Mouse (Mus musculus) CH12.LX (cell line): ENCODE measurements around the gene Cct2. TPM values are rescaled to one million over a fixed set of nuclear protein-coding genes. Genes with fewer than 3 reads are reported as not detected.

Source experiments
- DNase-seq: peaks from one replicate; pipeline ENCODE4 v3.0.0-alpha.2; 2013; ENCODE audit errors: extremely low read depth
- H3K27ac ChIP-seq: 2 replicates; pipeline ENCODE4 v1.5.1; 2012; ENCODE audit warnings: low read depth, mild to moderate bottlenecking, control low read depth, moderate library complexity; ENCODE audit not compliant: insufficient read depth
- H3K27me3 ChIP-seq: replicated peaks from 2 replicates; pipeline ENCODE3; 2012; ENCODE audit warnings: inconsistent platforms
- H3K36me3 ChIP-seq, 2 experiments: replicated peaks in 1 of 2; 2 replicates each; pipeline versions ENCODE3 to v1.6.1; 2012; ENCODE audit warnings: inconsistent platforms in 1 of 2, low read length in 1 of 2, mild to moderate bottlenecking in 1 of 2, mixed read lengths in 1 of 2, moderate library complexity in 1 of 2; ENCODE audit not compliant: control insufficient read depth in 1 of 2, insufficient read depth in 1 of 2
- H3K4me1 ChIP-seq, 2 experiments: 2 replicates each; pipeline ENCODE4 v1.6.1; 2012; ENCODE audit warnings: inconsistent platforms in 1 of 2, moderate library complexity in 1 of 2; ENCODE audit not compliant: insufficient read depth in 2 of 2, control insufficient read depth in 1 of 2
- H3K4me2 ChIP-seq: 2 replicates; pipeline ENCODE4 v1.6.1; 2012; ENCODE audit warnings: low read depth, mild to moderate bottlenecking, control low read depth; ENCODE audit not compliant: poor library complexity, insufficient read depth, severe bottlenecking
- H3K4me3 ChIP-seq, 3 experiments: fragments of 150-350 bp in 1 of 3; sonication (generic) in 1 of 3; replicated peaks in 1 of 3; 2 replicates each; pipeline versions ENCODE3 to v1.5.1; 2011 to 2012; ENCODE audit warnings: low read depth in 2 of 3, low read length in 2 of 3, mild to moderate bottlenecking in 2 of 3, moderate library complexity in 2 of 3, control low read depth in 1 of 3, improper control_type of control experiment in 1 of 3, inconsistent platforms in 1 of 3, mixed read lengths in 1 of 3; ENCODE audit not compliant: poor library complexity in 1 of 3
- H3K79me2 ChIP-seq: replicated peaks from 2 replicates; pipeline ENCODE4 v1.6.1; 2012; ENCODE audit warnings: mild to moderate bottlenecking, moderate library complexity; ENCODE audit not compliant: control insufficient read depth, poor library complexity, insufficient read depth, severe bottlenecking; ENCODE audit errors: extremely low read depth
- H3K9ac ChIP-seq: 2 replicates; pipeline ENCODE4 v1.6.1; 2012; ENCODE audit warnings: low read depth, mild to moderate bottlenecking, control low read depth, moderate library complexity; ENCODE audit not compliant: insufficient read depth
- H3K9me3 ChIP-seq: replicated peaks from 2 replicates; pipeline ENCODE3; 2012; ENCODE audit warnings: low read length, inconsistent platforms, mixed read lengths
- BHLHE40 ChIP-seq: IDR thresholded peaks from 2 replicates; pipeline ENCODE4 v1.6.1; 2011; ENCODE audit warnings: mild to moderate bottlenecking, low read depth, low read length, improper control_type of control experiment
- CHD1 ChIP-seq: IDR thresholded peaks from 2 replicates; pipeline ENCODE4 v1.6.1; 2012; ENCODE audit warnings: low read depth, low read length, improper control_type of control experiment, inconsistent platforms
- CHD2 ChIP-seq: IDR thresholded peaks from 2 replicates; pipeline ENCODE4 v1.6.1; 2011; ENCODE audit warnings: low read length, improper control_type of control experiment
- CTCF ChIP-seq, 2 experiments: IDR thresholded peaks in 1 of 2; conservative IDR thresholded peaks in 1 of 2; 2 replicates each; pipeline ENCODE4 v1.5.1; 2011 to 2012; ENCODE audit warnings: low read depth in 2 of 2, low read length in 2 of 2, improper control_type of control experiment in 1 of 2, inconsistent platforms in 1 of 2, mild to moderate bottlenecking in 1 of 2, moderate library complexity in 1 of 2
- E2F4 ChIP-seq: IDR thresholded peaks from 2 replicates; pipeline ENCODE4 v1.6.1; 2011; ENCODE audit warnings: low read depth, low read length, improper control_type of control experiment; ENCODE audit not compliant: insufficient replicate concordance
- EP300 ChIP-seq: IDR thresholded peaks from 2 replicates; pipeline ENCODE4 v1.6.1; 2011; ENCODE audit warnings: low read length, improper control_type of control experiment
- ETS1 ChIP-seq: conservative IDR thresholded peaks from 2 replicates; pipeline ENCODE4 v1.6.1; 2012; ENCODE audit warnings: low read depth, mild to moderate bottlenecking, inconsistent platforms, low read length, improper control_type of control experiment, moderate library complexity
- IRF4 ChIP-seq: IDR thresholded peaks from 2 replicates; pipeline ENCODE4 v1.6.1; 2014; ENCODE audit warnings: low read depth, mild to moderate bottlenecking, inconsistent platforms, low read length, improper control_type of control experiment
- JUN ChIP-seq: IDR thresholded peaks from 2 replicates; pipeline ENCODE4 v1.6.1; 2011; ENCODE audit warnings: low read depth, mild to moderate bottlenecking, low read length, improper control_type of control experiment, moderate library complexity; ENCODE audit not compliant: insufficient read depth
- KAT2A ChIP-seq: IDR thresholded peaks from 2 replicates; pipeline ENCODE4 v1.6.1; 2012; ENCODE audit warnings: low read length, improper control_type of control experiment, inconsistent platforms; ENCODE audit not compliant: insufficient replicate concordance
- MAX ChIP-seq: IDR thresholded peaks from 2 replicates; pipeline ENCODE4 v1.6.1; 2011; ENCODE audit warnings: low read length, improper control_type of control experiment
- MEF2A ChIP-seq: IDR thresholded peaks from 2 replicates; pipeline ENCODE4 v1.6.1; 2014; ENCODE audit warnings: low read depth, mild to moderate bottlenecking, inconsistent platforms, low read length, improper control_type of control experiment, borderline replicate concordance
- MYC ChIP-seq: IDR thresholded peaks from 2 replicates; pipeline ENCODE4 v1.6.1; 2011; ENCODE audit warnings: low read depth, mild to moderate bottlenecking, improper control_type of control experiment, low read length
- RAD21 ChIP-seq: IDR thresholded peaks from 2 replicates; pipeline ENCODE4 v1.6.1; 2011; ENCODE audit warnings: low read depth, mild to moderate bottlenecking, low read length, improper control_type of control experiment, moderate library complexity
- RCOR1 ChIP-seq: conservative IDR thresholded peaks from 2 replicates; pipeline ENCODE4 v1.6.1; 2012; ENCODE audit warnings: low read depth, mild to moderate bottlenecking, inconsistent platforms, low read length, improper control_type of control experiment
- SIN3A ChIP-seq: IDR thresholded peaks from 2 replicates; pipeline ENCODE4 v1.6.1; 2012; ENCODE audit warnings: low read length, improper control_type of control experiment, inconsistent platforms
- UBTF ChIP-seq: IDR thresholded peaks from 2 replicates; pipeline ENCODE4 v1.6.1; 2012; ENCODE audit warnings: low read depth, mild to moderate bottlenecking, inconsistent platforms, low read length, improper control_type of control experiment, moderate library complexity
- ZC3H11A ChIP-seq: IDR thresholded peaks from 2 replicates; pipeline ENCODE4 v1.6.1; 2012; ENCODE audit warnings: low read depth, mild to moderate bottlenecking, inconsistent platforms, low read length, improper control_type of control experiment
- ZKSCAN1 ChIP-seq: IDR thresholded peaks from 2 replicates; pipeline ENCODE4 v1.6.1; 2012; ENCODE audit warnings: low read depth, inconsistent platforms, low read length, improper control_type of control experiment, borderline replicate concordance
- ZMIZ1 ChIP-seq: IDR thresholded peaks from 2 replicates; pipeline ENCODE4 v1.6.1; 2012; ENCODE audit warnings: low read depth, mild to moderate bottlenecking, inconsistent platforms, low read length, improper control_type of control experiment
- ZNF384 ChIP-seq: IDR thresholded peaks from 2 replicates; pipeline ENCODE4 v1.6.1; 2012; ENCODE audit warnings: low read depth, low read length, improper control_type of control experiment, inconsistent platforms
- dilution Hi-C: fragments of 300-500 bp; cut with MboI; formaldehyde crosslinking; loops from 2 replicates; pipeline ENCODE4 v1.14.3; 2020; ENCODE audit warnings: low sequenced_read_pairs; ENCODE audit not compliant: extremely low pct_unique_long_range_greater_than_20kb, extremely low pct_ligation_motif_present
- in situ Hi-C: fragments of 300-500 bp; cut with MboI; formaldehyde crosslinking; loops from 3 replicates; pipeline ENCODE4 v1.14.3; 2019; ENCODE audit warnings: low sequenced_read_pairs, low pct_ligation_motif_present, low pct_unique_long_range_greater_than_20kb, mixed read lengths
- polyA plus RNA-seq: library from polyadenylated mRNA; unstranded; fragments of >175 nt; gene quantifications from 2 replicates; pipeline ENCODE4 v1.2.1, GENCODE M21; 2012; ENCODE audit warnings: low read depth; ENCODE audit not compliant: insufficient read length
- total RNA-seq, 2 experiments: library from RNA; depleted of rRNA; stranded (reverse); fragments of 300-350 nt in 1 of 2; fragments of >200 nt in 1 of 2; gene quantifications; 2 replicates each; pipeline ENCODE4 v1.2.3; 2012 to 2014

The Cct2 gene
- total and polyA plus RNA-seq, 3 experiments = 448 to 901 (median 889) TPM

- H3K36me3 ChIP-seq = peaks cover 0 to 8% of the 10 kb centered on the region in 2 experiments
- dilution Hi-C loops = no loop called here
- H3K27me3 ChIP-seq = no peaks in the 10 kb centered on the region
- H3K9ac ChIP-seq = no peak overlapping the region
- DNase-seq = peak; percentile 29
- no peak for TF ChIP-seq ZMIZ1
- TF ChIP-seq ZNF384 = no peak
- TF ChIP-seq RCOR1 = no peak
- TF ChIP-seq ETS1 = no peak
- TF ChIP-seq CTCF (conservative IDR thresholded peaks at IDR 0.05 in 1 of 2, IDR thresholded peaks at IDR 0.05 in 1 of 2; ENCODE audit: low read depth in 2 of 2, low read length in 2 of 2) = no peak
- no peak for TF ChIP-seq MAX
- TF ChIP-seq MYC = no peak
- no peak for TF ChIP-seq CHD1
- no peak for TF ChIP-seq ZKSCAN1
- TF ChIP-seq SIN3A = no peak
- no peak for TF ChIP-seq E2F4
- TF ChIP-seq MEF2A = no peak
- no peak for TF ChIP-seq IRF4
- no peak for TF ChIP-seq BHLHE40
- TF ChIP-seq KAT2A = no peak
- no peak for TF ChIP-seq ZC3H11A
- TF ChIP-seq JUN = no peak
- H3K4me1 ChIP-seq = peaks cover 0 to 63% of the 10 kb centered on the region in 2 experiments; a peak in 2 of 4 replicates
- H3K79me2 ChIP-seq = peaks cover 2% of the 10 kb centered on the region; the same call in 1 of the 2 replicates
- no peak overlapping the region for H3K27ac ChIP-seq
- in situ Hi-C loops = no loop called here
- no peak overlapping the region for H3K4me2 ChIP-seq
- no peaks in the 10 kb centered on the region for H3K9me3 ChIP-seq
- H3K4me3 ChIP-seq = no peak overlapping the region
Measured at GRCm38 (mm10) chr10:117105015-117105414, 41.4 kb upstream of the Cct2 start.

GRCm38 (mm10) chr10:117103854-117104598 is 40.4 kb upstream of the Cct2 start:
- Histone ChIP-seq H3K79me2 (peaks cover 2% of the 10 kb centered on the region; the same call in 1 of the 2 replicates), H3K4me1 (peaks cover 0 to 56% of the 10 kb centered on the region in 2 experiments; a peak in 2 of 4 replicates), H3K36me3 (peaks cover 0 to 9% of the 10 kb centered on the region in 2 experiments), H3K27ac (no peak overlapping the region), H3K4me3 (no peak overlapping the region), H3K27me3 (no peaks in the 10 kb centered on the region), H3K4me2 (no peak overlapping the region), H3K9me3 (no peaks in the 10 kb centered on the region), H3K9ac (no peak overlapping the region)
- TF ChIP-seq EP300 = no peak
- no peak for TF ChIP-seq RAD21
- TF ChIP-seq IRF4 = 0 out of 2 replicates have a peak, but pooled peaks have one; percentile 19
- TF ChIP-seq UBTF = no peak
- TF ChIP-seq CHD2 = no peak
- dilution Hi-C loops = no loop called here
- in situ Hi-C loops = no loop called here
- DNase-seq = peak; percentile 67
